Mouse (Mus musculus) erythroblast, embryonic 14.5 days (primary cell): Measurements from ENCODE around the gene Sltm.

Experiments
- GATA1 ChIP-seq: IDR thresholded peaks from 2 replicates; pipeline ENCODE4 v1.6.1; 2012; ENCODE audit warnings: low read length, inconsistent platforms, mixed read lengths
- TAL1 ChIP-seq: IDR thresholded peaks from 3 replicates; pipeline ENCODE4 v1.6.1; 2012; ENCODE audit warnings: low read length, inconsistent platforms, mixed read lengths

GRCm38 (mm10) chr9:70543985-70544384 is 1.4 kb downstream of the Sltm start:
- TF ChIP-seq GATA1 (no peak), TAL1 (no peak)
